8 mouse cellular contexts compared by ENCODE assay signal in the genomic region with DNA sequence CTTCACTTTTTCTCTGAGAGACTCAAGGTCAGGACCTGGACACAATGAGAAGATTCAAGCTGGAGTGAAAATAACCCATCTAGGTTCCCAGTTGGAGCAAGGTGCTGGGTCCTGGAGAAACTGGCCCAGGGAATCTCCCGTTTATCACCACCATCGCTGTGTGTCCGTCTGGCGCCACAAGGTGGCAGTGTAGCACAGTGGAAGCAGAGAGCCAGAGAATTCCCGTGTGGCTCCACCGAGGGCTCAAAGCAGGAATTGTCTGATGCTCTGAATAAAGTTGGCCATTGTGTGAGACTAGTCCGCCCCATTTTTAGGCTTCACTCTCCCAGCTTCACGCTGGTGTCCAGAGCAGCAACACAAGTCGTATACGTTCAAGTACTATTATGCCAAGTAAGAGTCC. TPM values are rescaled to one million over a fixed set of nuclear protein-coding genes. Genes with fewer than 3 reads are reported as not detected.
DNase-seq lines count a peak whose midpoint lies in the region; ATAC-seq and TF ChIP-seq lines count a peak whose summit lies in the region.

No protein-coding gene starts in this region.

- peak; percentile 11 for DNase-seq in 3134 (ENCODE audit: extremely low read depth, insufficient read length, low spot score)
- peak; percentile 86 for DNase-seq in NIH3T3 (ENCODE audit: low read depth)
- DNase-seq in cerebellum, postnatal 36 days: peak; percentile 31 to 34
- peak; percentile 63 for DNase-seq in gastrocnemius, postnatal 14 days
- DNase-seq in limb, embryonic 14.5 days (ENCODE audit: low spot score): peak; percentile 73
- DNase-seq in urinary bladder, adult 18-20 months (ENCODE audit: low spot score in 2 of 2): peak; percentile 48 to 69

- H3K4me1 ChIP-seq in kidney, embryonic 15.5 days: peaks cover 9% of the 10 kb centered on the region; the same call in 1 of the 2 replicates
- no peaks in the 10 kb centered on the region for H3K4me1 ChIP-seq in limb, embryonic 14.5 days (ENCODE audit: control insufficient read depth, insufficient read depth, low read length)
- peaks cover 10% of the 10 kb centered on the region for H3K4me1 ChIP-seq in neural tube, embryonic 13.5 days (replicated peaks)

- H3K9me3 ChIP-seq in kidney, embryonic 15.5 days (replicated peaks): no peaks in the 10 kb centered on the region
- H3K9me3 ChIP-seq in limb, embryonic 14.5 days (ENCODE audit: control insufficient read depth, low read length): no peaks in the 10 kb centered on the region
- H3K9me3 ChIP-seq in neural tube, embryonic 13.5 days: no peaks in the 10 kb centered on the region

- intact Hi-C loops in gastrocnemius, postnatal 14 days (cut with DNase I; ENCODE audit: low total_unique reads): no loop called here

- WGBS in kidney, embryonic 15.5 days: 8% methylated on average over 10 of the region's 10 CpGs
- WGBS in limb, embryonic 14.5 days: 5% methylated on average over 10 of the region's 10 CpGs
- 3% methylated on average over 10 of the region's 10 CpGs for WGBS in neural tube, embryonic 13.5 days

- TF ChIP-seq POLR2A in limb, embryonic 14.5 days (IDR thresholded peaks at IDR 0.05; ENCODE audit: borderline replicate concordance, extremely low read depth, insufficient read depth, insufficient read length): no peak

- H3K4me3 ChIP-seq in kidney, embryonic 15.5 days (replicated peaks): no peak overlapping the region
- no peak overlapping the region for H3K4me3 ChIP-seq in limb, embryonic 14.5 days (replicated peaks; ENCODE audit: low read length)
- no peak overlapping the region for H3K4me3 ChIP-seq in neural tube, embryonic 13.5 days

- no peaks in the 10 kb centered on the region for H3K27me3 ChIP-seq in kidney, embryonic 15.5 days
- no peaks in the 10 kb centered on the region for H3K27me3 ChIP-seq in limb, embryonic 14.5 days (ENCODE audit: control insufficient read depth, insufficient read depth, low read length)
- H3K27me3 ChIP-seq in neural tube, embryonic 13.5 days: no peaks in the 10 kb centered on the region

- no peak overlapping the region for H3K27ac ChIP-seq in kidney, embryonic 15.5 days
- no peak overlapping the region for H3K27ac ChIP-seq in limb, embryonic 14.5 days (replicated peaks; ENCODE audit: low read depth, low read length)
- H3K27ac ChIP-seq in neural tube, embryonic 13.5 days (replicated peaks): no peak overlapping the region

- ATAC-seq in kidney, embryonic 15.5 days (replicated peaks; ENCODE audit: low FRiP score): 0 out of 2 replicates have a peak, but pooled peaks have one; percentile 29
- no peak for ATAC-seq in limb, embryonic 14.5 days (ENCODE audit: low FRiP score, low read depth)
- peak; percentile 56; the same call in 1 of the 2 replicates for ATAC-seq in neural tube, embryonic 13.5 days (ENCODE audit: low read depth)

- no peaks in the 10 kb centered on the region for H3K36me3 ChIP-seq in kidney, embryonic 15.5 days
- no peaks in the 10 kb centered on the region for H3K36me3 ChIP-seq in limb, embryonic 14.5 days (ENCODE audit: control insufficient read depth, insufficient read depth, low read length)
- no peaks in the 10 kb centered on the region for H3K36me3 ChIP-seq in neural tube, embryonic 13.5 days

- H3K9ac ChIP-seq in kidney, embryonic 15.5 days: no peak overlapping the region
- H3K9ac ChIP-seq in limb, embryonic 14.5 days (ENCODE audit: low read depth, low read length, severe bottlenecking): no peak overlapping the region
- no peak overlapping the region for H3K9ac ChIP-seq in neural tube, embryonic 13.5 days

- no peak overlapping the region for H3K4me2 ChIP-seq in kidney, embryonic 15.5 days
- H3K4me2 ChIP-seq in limb, embryonic 14.5 days (replicated peaks; ENCODE audit: low read depth, low read length, severe bottlenecking): no peak overlapping the region
- H3K4me2 ChIP-seq in neural tube, embryonic 13.5 days: no peak overlapping the region

RNA-seq across cellular contexts. Expression of gene Klk4, which starts 7.7 kb away (rescaled TPM):
- total RNA-seq in gastrocnemius, postnatal 14 days (2021): not detected
- polyA plus RNA-seq in kidney, embryonic 15.5 days (2015; fragmentation: Nextera tagmentation; extraction: Ambion mirVana): 0.12 TPM in 1 of 2 replicates, not detected in the other
- 0.09 and 0.12 TPM in 2 replicates for polyA plus RNA-seq in limb, embryonic 14.5 days (2012; rRNA removed)
- polyA plus RNA-seq in limb, embryonic 14.5 days (2014; fragmentation: Nextera tagmentation; extraction: Ambion mirVana): not detected in 2 replicates
- polyA plus RNA-seq in neural tube, embryonic 13.5 days (2015; fragmentation: Nextera tagmentation; extraction: Ambion mirVana): 0.31 TPM in 1 of 2 replicates, not detected in the other

RNA-seq across cellular contexts. Expression of gene Klk5, which starts 31.5 kb away (rescaled TPM):
- total RNA-seq in gastrocnemius, postnatal 14 days (2021): not detected
- polyA plus RNA-seq in kidney, embryonic 15.5 days (2015; fragmentation: Nextera tagmentation; extraction: Ambion mirVana): not detected in 2 replicates
- polyA plus RNA-seq in limb, embryonic 14.5 days (2012; rRNA removed): 0.40 and 0.55 TPM in 2 replicates
- polyA plus RNA-seq in limb, embryonic 14.5 days (2014; fragmentation: Nextera tagmentation; extraction: Ambion mirVana): 0.80 and 2.7 TPM in 2 replicates
- polyA plus RNA-seq in neural tube, embryonic 13.5 days (2015; fragmentation: Nextera tagmentation; extraction: Ambion mirVana): not detected in 2 replicates

RNA-seq across cellular contexts. Expression of gene Klk6, which starts 48.9 kb away (rescaled TPM):
- not detected for total RNA-seq in gastrocnemius, postnatal 14 days (2021)
- 0.18 TPM in 1 of 2 replicates, not detected in the other for polyA plus RNA-seq in kidney, embryonic 15.5 days (2015; fragmentation: Nextera tagmentation; extraction: Ambion mirVana)
- 0.08 TPM in 1 of 2 replicates, not detected in the other for polyA plus RNA-seq in limb, embryonic 14.5 days (2012; rRNA removed)
- not detected in 2 replicates for polyA plus RNA-seq in limb, embryonic 14.5 days (2014; fragmentation: Nextera tagmentation; extraction: Ambion mirVana)
- not detected in 2 replicates for polyA plus RNA-seq in neural tube, embryonic 13.5 days (2015; fragmentation: Nextera tagmentation; extraction: Ambion mirVana)

Comparison
In these comparisons a context has a peak if more than half of its experiments do, and no peak if none do; other contexts are left out.
1. DNase-seq: peak in every context shown above with its lines; median percentile 86 in NIH3T3; 73 in limb, embryonic 14.5 days; 63 in gastrocnemius, postnatal 14 days; 58 in urinary bladder, adult 18-20 months; 32 in cerebellum, postnatal 36 days; 11 in 3134.